Mouse (Mus musculus) MN1 (cell line): ENCODE data around the gene Dedd2.

ENCODE experiments used
- DNase-seq: peaks from one replicate; pipeline ENCODE4 v3.0.0-alpha.2; 2016; ENCODE audit warnings: low spot score

The Dedd2 gene

GRCm38 (mm10) chr7:25178787-25179605, 41.4 kb downstream of the Dedd2 start:
- no peak for DNase-seq

DNA sequence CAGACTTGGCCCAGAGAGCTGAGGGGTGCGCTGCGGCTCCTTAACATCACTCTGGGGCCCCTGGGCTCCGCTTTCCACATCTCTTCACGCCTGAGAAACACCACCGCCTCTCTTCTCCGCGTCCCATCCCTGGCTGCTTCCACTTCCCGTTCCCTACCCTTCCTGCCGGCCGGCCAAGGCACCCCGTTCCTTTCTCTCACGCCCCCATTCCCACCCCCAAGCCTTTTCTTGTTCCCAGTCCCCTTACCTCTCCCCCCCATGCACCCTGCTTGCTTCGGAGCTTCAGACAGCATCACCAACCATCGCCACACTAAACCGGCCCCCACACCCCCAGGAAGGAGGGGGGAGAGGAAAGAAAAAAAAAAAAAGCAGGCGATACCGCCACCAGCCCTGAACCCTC, 42.1 kb downstream of the Dedd2 start:
- no peak for DNase-seq

DNA sequence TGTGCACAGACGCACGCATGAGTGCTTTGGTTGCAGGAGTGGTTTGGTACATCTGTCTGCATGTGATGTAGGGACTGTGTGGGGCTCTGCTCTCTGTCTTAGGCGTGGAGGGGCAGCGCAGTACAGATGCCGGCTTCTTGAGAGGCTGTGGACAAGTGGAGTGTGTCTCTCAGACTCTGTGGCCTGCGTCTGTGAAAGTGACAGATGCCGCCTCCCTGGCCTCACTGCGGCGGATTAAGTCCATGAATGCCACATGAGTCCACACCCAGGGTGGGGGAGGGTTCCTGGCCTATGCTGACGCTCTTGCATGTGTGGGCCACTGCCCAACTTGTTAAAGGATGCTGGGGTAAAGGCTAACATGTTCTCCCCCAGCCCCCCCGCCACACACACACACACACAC, 46.1 kb downstream of the Dedd2 start:
- no peak for DNase-seq

- no peak for DNase-seq
Measured at GRCm38 (mm10) chr7:25172669-25173068, 47.7 kb downstream of the Dedd2 start.

DNA sequence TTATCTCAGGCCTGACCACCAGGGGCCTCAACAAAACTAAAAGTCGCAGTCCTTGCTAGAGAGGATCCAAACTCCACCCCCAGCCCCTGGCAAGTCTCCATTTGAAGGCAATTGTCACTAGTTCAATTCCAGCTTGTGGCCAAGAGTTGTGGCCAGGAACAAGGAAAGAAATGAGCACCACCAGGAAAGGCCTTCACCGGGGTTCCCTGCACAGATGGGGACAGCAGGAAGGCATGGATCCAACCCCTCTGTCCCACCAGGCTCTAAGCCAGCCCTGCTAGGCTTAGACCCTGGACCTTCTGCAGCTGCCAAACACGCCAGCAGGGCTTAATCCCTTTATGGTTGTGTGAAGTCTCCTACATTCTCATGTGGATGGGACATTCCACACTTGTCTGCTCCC, 49.8 kb downstream of the Dedd2 start:
- DNase-seq: no peak

DNA sequence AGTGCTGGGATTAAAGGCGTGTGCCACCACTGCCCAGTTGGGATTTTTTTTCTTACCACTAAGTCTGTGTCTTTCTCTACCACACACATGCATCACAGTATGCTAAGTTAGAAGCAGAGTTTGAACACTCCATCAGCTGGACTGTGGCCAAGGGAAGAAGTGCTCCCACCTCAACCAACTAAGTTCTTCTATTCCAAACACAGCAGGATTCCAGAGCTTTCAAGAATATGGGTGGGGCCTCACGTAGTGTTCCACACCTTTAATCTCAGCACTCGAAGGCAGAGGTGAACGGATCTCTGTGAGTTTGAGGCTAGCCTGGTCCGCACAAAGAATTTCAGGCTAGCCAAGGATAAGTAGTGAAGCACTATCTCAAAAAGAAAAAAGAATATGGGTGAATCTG, 54.3 kb downstream of the Dedd2 start:
- no peak for DNase-seq

- no peak for DNase-seq
Measured at GRCm38 (mm10) chr7:25156158-25156648, 64.2 kb downstream of the Dedd2 start.

GRCm38 (mm10) chr7:25155469-25156157, 64.8 kb downstream of the Dedd2 start:
- peak; percentile 66 for DNase-seq

DNA sequence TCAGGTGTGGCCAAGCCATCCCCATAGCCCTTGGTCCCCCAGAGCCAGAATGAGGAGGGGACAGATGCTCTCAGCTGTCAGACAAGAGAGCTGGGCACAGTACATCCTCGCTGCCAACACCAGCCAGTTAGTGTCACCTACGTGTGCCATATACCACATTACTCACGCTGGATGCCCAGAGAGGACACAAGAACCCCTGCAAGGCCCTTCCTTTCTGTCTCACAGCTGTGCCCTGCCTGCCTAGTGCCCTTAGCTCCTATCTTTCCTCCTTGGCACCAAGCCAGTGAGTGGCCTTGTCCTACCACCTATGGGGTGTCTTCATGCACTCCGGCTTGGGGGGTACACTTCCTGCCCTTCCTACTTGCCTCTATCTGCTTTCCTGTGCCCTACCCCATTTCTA, 65.8 kb downstream of the Dedd2 start:
- DNase-seq: peak; percentile 34

- no peak for DNase-seq
Measured at GRCm38 (mm10) chr7:25153841-25154240, 66.6 kb downstream of the Dedd2 start.

GRCm38 (mm10) chr7:25151916-25152556, 68.4 kb downstream of the Dedd2 start:
- no peak for DNase-seq

- DNase-seq: peak; percentile 14
Measured at GRCm38 (mm10) chr7:25151009-25151408, 69.4 kb downstream of the Dedd2 start.

DNA sequence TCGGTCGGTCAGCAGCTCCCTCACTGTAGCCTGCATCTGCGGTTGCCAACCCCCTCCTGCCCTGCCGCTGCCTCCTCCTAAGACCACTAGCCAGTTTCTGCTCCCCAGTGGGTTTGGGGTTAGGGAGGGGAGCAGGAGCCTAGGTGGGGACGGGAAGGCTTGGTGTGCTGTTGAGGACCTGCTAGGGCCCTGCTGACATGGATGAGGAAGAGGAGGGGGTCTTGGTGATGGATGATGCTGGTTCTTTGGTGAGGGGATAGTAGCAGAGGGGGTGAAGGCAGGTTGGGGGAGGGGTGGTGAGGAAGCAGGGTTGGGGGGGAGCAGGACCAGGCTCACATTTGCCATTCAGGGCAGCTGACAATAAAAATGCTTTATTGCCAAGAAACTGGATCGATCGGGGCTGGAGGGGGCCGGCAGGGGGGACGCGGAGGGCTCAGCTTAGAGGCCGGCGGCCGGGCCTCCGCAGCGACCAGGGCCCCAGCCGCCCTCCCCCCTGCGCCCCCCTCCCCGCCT, 70.2 kb downstream of the Dedd2 start:
- peak; percentile 13 for DNase-seq
